Mouse (Mus musculus) forebrain, embryonic 16.5 days (tissue): Measurements from ENCODE around the gene Acbd6. TPM values are rescaled to one million over a fixed set of nuclear protein-coding genes. Genes with fewer than 3 reads are reported as not detected.

ENCODE experiments used
- ATAC-seq: fragments of 200-750 bp; cut with Nextera tagmentation; 2 replicates; pipeline ENCODE4 v1.8.0; 2017; ENCODE audit warnings: mild to moderate bottlenecking, moderate library complexity
- H3K27ac ChIP-seq: fragments of 300-500 bp; sonication (generic); 2 replicates; pipeline ENCODE4 v1.5.1; 2014; ENCODE audit warnings: low read length, control low read depth
- H3K27me3 ChIP-seq: fragments of 300-500 bp; sonication (generic); replicated peaks from 2 replicates; pipeline ENCODE4 v1.6.1; 2014; ENCODE audit warnings: low read length; ENCODE audit not compliant: control insufficient read depth, insufficient read depth
- H3K36me3 ChIP-seq: fragments of 300-500 bp; sonication (generic); 2 replicates; pipeline ENCODE4 v1.6.1; 2014; ENCODE audit not compliant: control insufficient read depth, insufficient read depth
- H3K4me1 ChIP-seq: fragments of 300-500 bp; sonication (generic); replicated peaks from 2 replicates; pipeline ENCODE4 v1.6.1; 2014; ENCODE audit warnings: low read length; ENCODE audit not compliant: control insufficient read depth, insufficient read depth
- H3K4me2 ChIP-seq: fragments of 300-500 bp; sonication (generic); 2 replicates; pipeline ENCODE4 v1.6.1; 2014; ENCODE audit warnings: mild to moderate bottlenecking, low read length, control low read depth
- H3K4me3 ChIP-seq: fragments of 300-500 bp; sonication (generic); replicated peaks from 2 replicates; pipeline ENCODE4 v1.5.1; 2014; ENCODE audit warnings: mild to moderate bottlenecking, low read length, control low read depth
- H3K9ac ChIP-seq: fragments of 300-500 bp; sonication (generic); replicated peaks from 2 replicates; pipeline ENCODE4 v1.6.1; 2014; ENCODE audit warnings: low read depth, low read length, control low read depth
- H3K9me3 ChIP-seq: fragments of 300-500 bp; sonication (generic); 2 replicates; pipeline ENCODE4 v1.6.1; 2016; ENCODE audit warnings: low read length; ENCODE audit not compliant: control insufficient read depth
- WGBS: fragments of 180-500 bp; shearing (Covaris S2); extraction: QIAGEN DNeasy Blood & Tissue Kit; methylation state at CpG from one replicate; pipeline ENCODE4 v1.1.7; 2014; 5-methylcytosine and 5-hydroxymethylcytosine counted together
- polyA plus RNA-seq: library from polyadenylated mRNA; unstranded; fragments of >200 nt; fragmentation: Nextera tagmentation; extraction: Ambion mirVana; gene quantifications from 2 replicates; pipeline ENCODE4 v1.2.1, GENCODE M21; 2015

Gene Acbd6
- polyA plus RNA-seq, 1 experiment from 2014 or later, result 87.4 TPM

- no peak overlapping the region for H3K4me3 ChIP-seq
- H3K36me3 ChIP-seq, result no peaks in the 10 kb centered on the region
- no peaks in the 10 kb centered on the region for H3K27me3 ChIP-seq
- no peak overlapping the region for H3K4me2 ChIP-seq
- H3K4me1 ChIP-seq, result no peaks in the 10 kb centered on the region
- ATAC-seq, result no peak
- no peak overlapping the region for H3K9ac ChIP-seq
- WGBS, result 94% methylated on average over 6 of the region's 6 CpGs
- H3K27ac ChIP-seq, result no peak overlapping the region
- H3K9me3 ChIP-seq, result no peaks in the 10 kb centered on the region
These were observed 117.7 kb downstream of the Acbd6 start for GRCm38 (mm10) chr1:155675570-155675969.

GRCm38 (mm10) chr1:155681116-155681799 lies 123.3 kb downstream of the Acbd6 start:
- peak overlapping the region; percentile 63 for H3K27ac ChIP-seq
- peak; percentile 72 for ATAC-seq
- 56% methylated on average over 10 of the region's 10 CpGs for WGBS

DNA sequence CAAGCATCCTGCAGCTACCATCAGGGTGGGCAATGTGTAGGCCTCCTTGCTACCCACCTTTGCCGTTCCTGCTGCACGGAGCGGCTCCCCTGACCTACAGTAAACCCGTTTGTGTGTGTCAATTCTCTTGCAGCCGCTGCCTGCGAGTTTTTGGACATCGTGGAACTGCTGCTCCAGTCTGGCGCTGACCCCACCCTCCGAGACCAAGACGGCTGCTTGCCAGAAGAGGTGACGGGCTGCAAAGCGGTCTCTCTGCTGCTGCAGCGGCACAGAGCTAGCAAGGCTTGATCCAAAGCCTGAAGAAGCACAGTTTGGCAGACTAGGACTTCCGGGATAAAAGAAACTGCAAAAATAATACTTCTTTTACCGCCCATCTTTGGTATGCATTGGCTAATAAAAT lies 128.9 kb downstream of the Acbd6 start:
- ATAC-seq, result no peak
- no peak overlapping the region for H3K4me2 ChIP-seq
- no peaks in the 10 kb centered on the region for H3K27me3 ChIP-seq
- H3K36me3 ChIP-seq, result no peaks in the 10 kb centered on the region
- WGBS, result 68% methylated on average over 15 of the region's 15 CpGs
- no peak overlapping the region for H3K4me3 ChIP-seq
- H3K27ac ChIP-seq, result no peak overlapping the region
- H3K9ac ChIP-seq, result no peak overlapping the region
- H3K9me3 ChIP-seq, result no peaks in the 10 kb centered on the region
- H3K4me1 ChIP-seq, result no peaks in the 10 kb centered on the region

More at GRCm38 (mm10) chr1:155681116-155681799, 123.3 kb downstream of the Acbd6 start:
- Histone ChIP-seq H3K4me3 (no peak overlapping the region), H3K4me2 (no peak overlapping the region), H3K4me1 (peaks cover 6% of the 10 kb centered on the region), H3K9ac (no peak overlapping the region), H3K9me3 (no peaks in the 10 kb centered on the region), H3K27me3 (no peaks in the 10 kb centered on the region), H3K36me3 (no peaks in the 10 kb centered on the region)

DNA sequence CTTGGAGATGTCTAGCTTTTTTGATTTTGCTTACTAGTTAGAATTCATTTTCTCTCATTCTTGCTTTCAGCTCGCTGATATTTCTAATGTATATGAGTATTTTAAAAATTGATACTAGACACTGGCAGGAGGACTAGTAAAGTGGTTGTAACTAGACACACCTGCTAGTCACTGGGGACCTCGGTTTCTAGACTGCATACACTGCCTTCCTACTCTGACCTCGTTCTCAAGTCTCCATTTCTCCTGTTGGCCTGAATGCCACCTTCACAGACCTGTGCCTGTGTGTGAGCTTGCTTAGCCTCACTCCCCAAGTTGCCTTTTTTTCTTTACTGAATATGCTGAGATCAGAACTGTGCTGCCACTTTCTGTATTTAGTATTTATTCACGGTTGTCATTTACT lies 131.2 kb downstream of the Acbd6 start:
- WGBS, result 83% methylated on average over 4 of the region's 4 CpGs
- H3K27ac ChIP-seq, result no peak overlapping the region
- H3K4me3 ChIP-seq, result no peak overlapping the region
- H3K9me3 ChIP-seq, result no peaks in the 10 kb centered on the region
- no peak overlapping the region for H3K4me2 ChIP-seq
- H3K4me1 ChIP-seq, result peaks cover 11% of the 10 kb centered on the region
- no peaks in the 10 kb centered on the region for H3K27me3 ChIP-seq
- no peak overlapping the region for H3K9ac ChIP-seq
- no peaks in the 10 kb centered on the region for H3K36me3 ChIP-seq
- ATAC-seq, result no peak

DNA sequence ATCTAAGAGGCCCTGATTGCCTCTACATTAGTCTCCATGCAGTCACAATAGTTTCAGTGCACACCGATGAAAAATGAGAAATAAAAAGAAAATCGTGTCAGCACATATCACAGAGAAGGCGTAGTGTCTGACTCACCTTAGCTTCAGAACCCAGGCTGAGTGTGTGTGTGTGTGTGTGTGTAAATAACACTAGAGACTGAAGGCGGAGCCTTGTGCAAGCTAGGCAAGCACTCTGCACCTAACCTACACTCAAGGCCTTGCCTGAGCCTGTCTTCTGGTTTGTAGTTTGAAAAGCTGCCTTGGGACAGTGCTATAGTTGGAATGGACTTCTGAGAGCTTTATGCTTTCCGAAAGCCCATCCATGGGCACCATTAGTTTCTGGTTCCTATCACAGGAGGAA lies 131.6 kb downstream of the Acbd6 start:
- no peak overlapping the region for H3K9ac ChIP-seq
- no peaks in the 10 kb centered on the region for H3K36me3 ChIP-seq
- H3K4me2 ChIP-seq, result no peak overlapping the region
- 96% methylated on average over 5 of the region's 5 CpGs for WGBS
- no peaks in the 10 kb centered on the region for H3K9me3 ChIP-seq
- ATAC-seq, result no peak
- no peaks in the 10 kb centered on the region for H3K27me3 ChIP-seq
- no peak overlapping the region for H3K4me3 ChIP-seq
- no peak overlapping the region for H3K27ac ChIP-seq
- H3K4me1 ChIP-seq, result peaks cover 11% of the 10 kb centered on the region

- Histone ChIP-seq H3K36me3 (no peaks in the 10 kb centered on the region), H3K27ac (no peak overlapping the region), H3K27me3 (no peaks in the 10 kb centered on the region), H3K9ac (no peak overlapping the region), H3K4me1 (peaks cover 11% of the 10 kb centered on the region), H3K4me3 (no peak overlapping the region), H3K9me3 (no peaks in the 10 kb centered on the region), H3K4me2 (no peak overlapping the region)
- 93% methylated on average over 6 of the region's 6 CpGs for WGBS
- no peak for ATAC-seq
These were observed 134.3 kb downstream of the Acbd6 start for GRCm38 (mm10) chr1:155692230-155692629.

DNA sequence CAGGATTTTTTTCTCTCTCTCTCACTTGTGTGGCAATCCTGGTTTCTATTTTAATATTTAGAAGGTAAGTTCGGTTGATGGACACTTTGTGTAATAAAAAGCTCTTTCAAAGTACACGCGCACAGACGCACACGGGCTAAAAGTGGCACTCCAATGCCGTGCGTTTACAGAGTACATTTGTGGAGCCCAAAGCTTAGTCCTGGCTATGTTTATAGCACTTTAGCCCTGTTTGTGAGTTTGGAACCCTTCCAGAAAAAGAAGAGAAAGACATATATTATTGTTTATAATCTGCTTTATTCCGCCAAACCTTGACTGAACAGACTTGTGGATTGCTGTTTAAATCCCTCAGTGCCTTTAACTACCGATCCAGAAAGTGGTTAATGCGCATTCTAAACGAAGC lies 135.1 kb downstream of the Acbd6 start:
- Histone ChIP-seq H3K27me3 (no peaks in the 10 kb centered on the region), H3K4me3 (no peak overlapping the region)
- 28% methylated on average over 11 of the region's 11 CpGs for WGBS

GRCm38 (mm10) chr1:155693443-155693842 lies 135.5 kb downstream of the Acbd6 start:
- no peak overlapping the region for H3K9ac ChIP-seq
- no peaks in the 10 kb centered on the region for H3K9me3 ChIP-seq
- H3K4me3 ChIP-seq, result no peak overlapping the region
- no peak for ATAC-seq
- WGBS, result 39% methylated on average over 5 of the region's 5 CpGs
- no peak overlapping the region for H3K27ac ChIP-seq
- no peaks in the 10 kb centered on the region for H3K27me3 ChIP-seq
- H3K4me1 ChIP-seq, result peaks cover 15% of the 10 kb centered on the region
- H3K36me3 ChIP-seq, result no peaks in the 10 kb centered on the region
- no peak overlapping the region for H3K4me2 ChIP-seq

More for the DNA sequence above, 135.1 kb downstream of the Acbd6 start:
- no peak overlapping the region for H3K27ac ChIP-seq
- H3K36me3 ChIP-seq, result no peaks in the 10 kb centered on the region
- no peak for ATAC-seq
- peaks cover 11% of the 10 kb centered on the region for H3K4me1 ChIP-seq
- H3K4me2 ChIP-seq, result no peak overlapping the region
- no peak overlapping the region for H3K9ac ChIP-seq
- H3K9me3 ChIP-seq, result no peaks in the 10 kb centered on the region

GRCm38 (mm10) chr1:155698373-155699159 lies 140.6 kb downstream of the Acbd6 start:
- Histone ChIP-seq H3K4me2 (peak overlapping the region; percentile 30), H3K36me3 (no peaks in the 10 kb centered on the region), H3K9me3 (no peaks in the 10 kb centered on the region), H3K4me3 (no peak overlapping the region), H3K27me3 (no peaks in the 10 kb centered on the region), H3K9ac (0 out of 2 replicates have a peak overlapping the region, but pooled peaks have one; percentile 2), H3K27ac (no peak overlapping the region), H3K4me1 (peaks cover 14% of the 10 kb centered on the region)
- WGBS, result 28% methylated on average over 17 of the region's 17 CpGs
- ATAC-seq, result peak; percentile 75
